10 mouse cellular contexts compared by ENCODE assay signal in genomic region chr9:30844079-30844563, GRCm38 (mm10).
DNase-seq lines count a peak whose midpoint lies in the region; ATAC-seq and TF ChIP-seq lines count a peak whose summit lies in the region.
"Had no signal": no experiment of that assay in that cellular context is flagged by ENCODE, and none has a peak within 500 bp of the region (broad histone marks: within the 10 kb centered on the region; RNA-seq: fewer than 3 reads in every experiment).

No protein-coding gene starts in this region.

- H3K27ac ChIP-seq in heart, postnatal 0 days (ENCODE audit: low read depth), result no peak overlapping the region

- H3K4me1 ChIP-seq in heart, postnatal 0 days (ENCODE audit: control insufficient read depth, insufficient read depth), result peaks cover 18% of the 10 kb centered on the region

- 0 out of 2 replicates have a peak, but pooled peaks have one; percentile 65 for TF ChIP-seq EP300 in heart, postnatal 0 days (IDR thresholded peaks at IDR 0.05; ENCODE audit: low read depth)

- TF ChIP-seq CTCF in heart, postnatal 0 days (IDR thresholded peaks at IDR 0.05; ENCODE audit: low read depth), result no peak

- H3K27me3 ChIP-seq in heart, postnatal 0 days (ENCODE audit: control insufficient read depth, insufficient read depth, low read length), result no peaks in the 10 kb centered on the region

- H3K4me2 ChIP-seq in heart, postnatal 0 days (ENCODE audit: low read depth, low read length), result no peak overlapping the region

- WGBS in heart, postnatal 0 days, result 30% methylated on average over 8 of the region's 8 CpGs

- H3K9me3 ChIP-seq in heart, postnatal 0 days (replicated peaks; ENCODE audit: control insufficient read depth, low read length), result no peaks in the 10 kb centered on the region

- DNase-seq in cerebellum, adult 11-12 months, result peak; percentile 2
- no peak for DNase-seq in cerebellum, adult 9-10 months
- peak; percentile 1 for DNase-seq in right cerebral cortex, postnatal 36 days (ENCODE audit: low spot score in 2 of 2)
- DNase-seq in right cerebral cortex, postnatal 14 days, result no peak
- peak; percentile 75 for DNase-seq in heart, postnatal 0 days (ENCODE audit: low spot score)
- peak; percentile 83 for DNase-seq in yolk sac, embryonic 10.5 days (ENCODE audit: low spot score)
- no peak for DNase-seq in kidney, adult 11 months

- no peak overlapping the region for H3K9ac ChIP-seq in heart, postnatal 0 days (replicated peaks; ENCODE audit: low read depth, low read length)

- no peaks in the 10 kb centered on the region for H3K36me3 ChIP-seq in heart, postnatal 0 days (replicated peaks; ENCODE audit: control insufficient read depth, insufficient read depth, low read length)

- ATAC-seq in heart, postnatal 0 days (ENCODE audit: insufficient read depth, low read depth), result peak; percentile 82
- ATAC-seq in frontal cortex, adult (ENCODE audit: low TSS enrichment), result no peak

- no peak overlapping the region for H3K4me3 ChIP-seq in heart, postnatal 0 days (ENCODE audit: low read depth, low read length)
- H3K4me3 ChIP-seq: erythroblast, embryonic 14.5 days; myocyte had no signal

Comparison
In these comparisons a context has a peak if more than half of its experiments do, and no peak if none do; other contexts are left out.
1. DNase-seq: peak in cerebellum, adult 11-12 months (single experiment), right cerebral cortex, postnatal 36 days (2 of 2), heart, postnatal 0 days (single experiment) and yolk sac, embryonic 10.5 days (single experiment); none in cerebellum, adult 9-10 months (single experiment), right cerebral cortex, postnatal 14 days (single experiment) and kidney, adult 11 months (single experiment).